Mouse (Mus musculus): ENCODE data around the gene Dcun1d5.

- TF ChIP-seq CTCF (IDR thresholded peaks at IDR 0.05; ENCODE audit: borderline replicate concordance, extremely low read depth, insufficient read depth, insufficient read length) (no peak), POLR2A (IDR thresholded peaks at IDR 0.05; ENCODE audit: borderline replicate concordance, extremely low read depth, insufficient read depth, insufficient read length, poor library complexity, severe bottlenecking) (no peak)
Measured at GRCm38 (mm10) chr9:7158605-7159004, 25.7 kb upstream of the Dcun1d5 start.

Data from brain, embryonic 14.5 days (tissue).